Mouse (Mus musculus) limb, embryonic 14.5 days (tissue): ENCODE results near the gene Ldoc1. TPM values are rescaled to one million over a fixed set of nuclear protein-coding genes. Genes with fewer than 3 reads are reported as not detected.

ENCODE experiments used
- ATAC-seq: fragments of 200-750 bp; cut with Nextera tagmentation; 2 replicates; pipeline ENCODE4 v1.8.0; 2017; ENCODE audit warnings: low read depth, moderate number of reproducible peaks, moderate TSS enrichment; ENCODE audit not compliant: low FRiP score
- DNase-seq: peaks from one replicate; pipeline ENCODE4 v3.0.0-alpha.2; 2015; ENCODE audit warnings: low spot score
- H3K27ac ChIP-seq: fragments of 300-500 bp; sonication (generic); replicated peaks from 2 replicates; pipeline ENCODE4 v1.5.1; 2014; ENCODE audit warnings: low read depth, mild to moderate bottlenecking, low read length, moderate library complexity, mixed read lengths
- H3K27me3 ChIP-seq: fragments of 300-500 bp; sonication (generic); 2 replicates; pipeline ENCODE4 v1.6.1; 2014; ENCODE audit warnings: low read length, mixed read lengths; ENCODE audit not compliant: control insufficient read depth, insufficient read depth
- H3K36me3 ChIP-seq: fragments of 300-500 bp; sonication (generic); 2 replicates; pipeline ENCODE4 v1.6.1; 2014; ENCODE audit warnings: mild to moderate bottlenecking, low read length, moderate library complexity, mixed read lengths; ENCODE audit not compliant: control insufficient read depth, insufficient read depth
- H3K4me1 ChIP-seq: fragments of 300-500 bp; sonication (generic); 2 replicates; pipeline ENCODE4 v1.6.1; 2014; ENCODE audit warnings: antibody characterized with exemption, low read length, mixed read lengths; ENCODE audit not compliant: control insufficient read depth, insufficient read depth
- H3K4me2 ChIP-seq: fragments of 300-500 bp; sonication (generic); replicated peaks from 2 replicates; pipeline ENCODE4 v1.6.1; 2014; ENCODE audit warnings: low read depth, mild to moderate bottlenecking, low read length, moderate library complexity; ENCODE audit not compliant: severe bottlenecking
- H3K4me3 ChIP-seq: fragments of 300-500 bp; sonication (generic); replicated peaks from 2 replicates; pipeline ENCODE4 v1.5.1; 2014; ENCODE audit warnings: low read length
- H3K9ac ChIP-seq: fragments of 300-500 bp; sonication (generic); 2 replicates; pipeline ENCODE4 v1.6.1; 2014; ENCODE audit warnings: mild to moderate bottlenecking, low read depth, low read length, moderate library complexity; ENCODE audit not compliant: severe bottlenecking
- H3K9me3 ChIP-seq: fragments of 300-500 bp; sonication (generic); 2 replicates; pipeline ENCODE4 v1.6.1; 2016; ENCODE audit warnings: low read length; ENCODE audit not compliant: control insufficient read depth
- POLR2A ChIP-seq: fragments of 200-500 bp; IDR thresholded peaks from 2 replicates; pipeline ENCODE4 v1.8.0; 2012; ENCODE audit warnings: inconsistent platforms, mild to moderate bottlenecking, moderate library complexity, borderline replicate concordance; ENCODE audit not compliant: insufficient read depth, insufficient read length; ENCODE audit errors: extremely low read depth
- WGBS: fragments of 180-500 bp; shearing (Covaris S2); extraction: QIAGEN DNeasy Blood & Tissue Kit; methylation state at CpG from one replicate; pipeline ENCODE4 v1.1.7; 2014; 5-methylcytosine and 5-hydroxymethylcytosine counted together
- polyA plus RNA-seq, 2 experiments: library from polyadenylated mRNA; depleted of rRNA in 1 of 2; stranded (reverse) in 1 of 2; unstranded in 1 of 2; fragments of >200 nt; fragmentation: Nextera tagmentation in 1 of 2; extraction: Ambion mirVana in 1 of 2; gene quantifications; 2 replicates each; pipeline versions ENCODE4 v1.2.1 to v1.2.3; 2012 to 2014

Gene Ldoc1
- polyA plus RNA-seq (2012; rRNA removed): 0.72 and 0.82 TPM in 2 replicates
- 0.91 and 1.1 TPM in 2 replicates for polyA plus RNA-seq (2014; fragmentation: Nextera tagmentation; extraction: Ambion mirVana)

DNA sequence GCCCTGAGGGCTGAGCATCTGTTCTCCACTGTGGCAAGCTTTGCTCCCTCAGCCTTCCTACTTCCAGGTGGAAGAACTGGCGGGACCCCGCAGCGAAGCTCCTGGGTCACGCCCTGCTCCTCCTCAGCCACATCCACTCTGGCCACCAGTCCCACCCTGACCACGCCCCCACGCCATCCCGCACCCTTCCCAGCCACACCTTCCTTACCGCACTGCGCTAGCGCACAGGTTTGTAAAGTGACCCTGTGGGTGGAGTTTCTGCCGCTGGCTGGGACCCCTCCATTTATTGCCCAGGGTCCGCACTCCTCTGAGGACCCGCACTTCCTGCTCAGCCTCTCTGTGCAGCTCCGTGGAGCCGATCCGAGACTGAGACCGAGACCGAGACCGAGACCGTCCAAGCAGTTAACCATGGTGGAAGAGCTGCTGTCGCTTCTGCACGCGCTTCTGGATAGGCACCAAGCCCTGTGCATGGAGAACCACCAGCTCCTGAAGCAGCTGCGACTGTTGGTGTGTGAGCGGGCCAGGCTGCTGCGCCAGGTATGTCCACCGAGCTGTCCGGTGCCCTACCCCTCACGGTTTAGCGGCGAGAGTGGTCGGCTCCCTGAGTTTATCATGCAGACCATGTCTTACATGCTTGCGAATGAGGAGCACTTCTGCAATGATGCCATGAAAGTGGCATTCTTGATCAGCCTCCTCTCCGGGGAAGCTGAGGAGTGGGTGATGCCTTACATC, at the start of gene Ldoc1:
Ldoc1 (plus strand) TSS at position 196 of the 732 bp plus-strand sequence.
- ATAC-seq (peak; percentile 23; the same call in 1 of the 2 replicates), DNase-seq (no peak)
- Histone ChIP-seq H3K4me3 (peak within 1 kb of the TSS; percentile 25), H3K27me3 (no peaks in the 10 kb centered on the region), H3K4me2 (peak within 1 kb of the TSS; percentile 49), H3K36me3 (no peaks in the 10 kb centered on the region), H3K4me1 (no peaks in the 10 kb centered on the region), H3K9ac (no peak within 1 kb of the TSS), H3K9me3 (no peaks in the 10 kb centered on the region), H3K27ac (no peak within 1 kb of the TSS)
- no peak for TF ChIP-seq POLR2A
- 39% methylated on average over 34 of the region's 34 CpGs for WGBS

GRCm38 (mm10) chrX:61710131-61710530, 834 bp downstream of the Ldoc1 start:
- no peaks in the 10 kb centered on the region for H3K9me3 ChIP-seq
- WGBS: 78% methylated on average over 6 of the region's 7 CpGs
- DNase-seq (no peak), ATAC-seq (no peak)
- H3K4me3 ChIP-seq: no peak overlapping the region
- no peak for TF ChIP-seq POLR2A
- no peak overlapping the region for H3K9ac ChIP-seq
- no peaks in the 10 kb centered on the region for H3K36me3 ChIP-seq
- H3K4me1 ChIP-seq: no peaks in the 10 kb centered on the region
- H3K27me3 ChIP-seq: no peaks in the 10 kb centered on the region
- H3K4me2 ChIP-seq: no peak overlapping the region
- H3K27ac ChIP-seq: no peak overlapping the region

- TF ChIP-seq POLR2A: no peak
- Histone ChIP-seq H3K4me1 (no peaks in the 10 kb centered on the region), H3K36me3 (no peaks in the 10 kb centered on the region), H3K4me2 (peak overlapping the region; percentile 5; the same call in 1 of the 2 replicates), H3K27me3 (no peaks in the 10 kb centered on the region), H3K9me3 (no peaks in the 10 kb centered on the region), H3K9ac (no peak overlapping the region), H3K27ac (no peak overlapping the region), H3K4me3 (no peak overlapping the region)
- 31% methylated on average over 12 of the region's 12 CpGs for WGBS
- ATAC-seq: no peak
- DNase-seq: no peak
These were observed 13.2 kb downstream of the Ldoc1 start for GRCm38 (mm10) chrX:61722281-61723028.

GRCm38 (mm10) chrX:61723029-61723980, 14.0 kb downstream of the Ldoc1 start:
- no peak for ATAC-seq

More at GRCm38 (mm10) chrX:61723029-61723980, 14.0 kb downstream of the Ldoc1 start:
- H3K9ac ChIP-seq: no peak overlapping the region
- no peak overlapping the region for H3K4me2 ChIP-seq
- 55% methylated on average over 8 of the region's 9 CpGs for WGBS
- no peaks in the 10 kb centered on the region for H3K9me3 ChIP-seq
- DNase-seq: no peak
- H3K27me3 ChIP-seq: no peaks in the 10 kb centered on the region
- TF ChIP-seq POLR2A: no peak
- no peaks in the 10 kb centered on the region for H3K4me1 ChIP-seq
- no peak overlapping the region for H3K27ac ChIP-seq
- H3K4me3 ChIP-seq: no peak overlapping the region
- H3K36me3 ChIP-seq: no peaks in the 10 kb centered on the region
